Mouse (Mus musculus) cerebellum, adult 11-12 months (tissue): ENCODE measurements at regions not wholly inside any gene's neighbourhood (a gene's known extent, or its start where the extent isn't known, plus 50 kb on each side); places are given as distances from the start of the nearest gene placed in this dataset.
A peak's percentile ranks its signal among the peaks of the same experiment; 100 is the strongest.

Source experiments
- DNase-seq: peaks from one replicate; pipeline ENCODE4 v3.0.0; 2022

GRCm38 (mm10) chr11:20463173-20463681 is 79.8 kb upstream of the Sertad2 start:
- no peak for DNase-seq

GRCm38 (mm10) chr11:20464564-20464963 is 78.5 kb upstream of the Sertad2 start:
- DNase-seq: no peak

GRCm38 (mm10) chr11:20466591-20466990 is 76.5 kb upstream of the Sertad2 start:
- DNase-seq: no peak

- no peak for DNase-seq
These were observed 74.6 kb upstream of the Sertad2 start for GRCm38 (mm10) chr11:20468319-20469018.

- DNase-seq: no peak
These were observed 73.7 kb upstream of the Sertad2 start for GRCm38 (mm10) chr11:20469368-20469767.

GRCm38 (mm10) chr11:20470396-20470795 is 72.7 kb upstream of the Sertad2 start:
- DNase-seq: no peak

GRCm38 (mm10) chr11:20472336-20472735 is 70.7 kb upstream of the Sertad2 start:
- no peak for DNase-seq

- no peak for DNase-seq
These were observed 67.4 kb upstream of the Sertad2 start for GRCm38 (mm10) chr11:20475629-20476028.

GRCm38 (mm10) chr11:20476494-20476893 is 66.6 kb upstream of the Sertad2 start:
- DNase-seq: no peak

GRCm38 (mm10) chr11:20477183-20478037 is 65.6 kb upstream of the Sertad2 start:
- DNase-seq: peak; percentile 53

GRCm38 (mm10) chr11:20480632-20481031 is 62.4 kb upstream of the Sertad2 start:
- no peak for DNase-seq

GRCm38 (mm10) chr11:20485371-20485770 is 57.7 kb upstream of the Sertad2 start:
- DNase-seq: no peak
